Mouse (Mus musculus): Measurements from ENCODE around the gene Tmem128.

Gene Tmem128

GRCm38 (mm10) chr5:38277936-38278600 lies 18.1 kb downstream of the Tmem128 start:
- no peak for DNase-seq (ENCODE audit: low spot score in 2 of 2)

DNA sequence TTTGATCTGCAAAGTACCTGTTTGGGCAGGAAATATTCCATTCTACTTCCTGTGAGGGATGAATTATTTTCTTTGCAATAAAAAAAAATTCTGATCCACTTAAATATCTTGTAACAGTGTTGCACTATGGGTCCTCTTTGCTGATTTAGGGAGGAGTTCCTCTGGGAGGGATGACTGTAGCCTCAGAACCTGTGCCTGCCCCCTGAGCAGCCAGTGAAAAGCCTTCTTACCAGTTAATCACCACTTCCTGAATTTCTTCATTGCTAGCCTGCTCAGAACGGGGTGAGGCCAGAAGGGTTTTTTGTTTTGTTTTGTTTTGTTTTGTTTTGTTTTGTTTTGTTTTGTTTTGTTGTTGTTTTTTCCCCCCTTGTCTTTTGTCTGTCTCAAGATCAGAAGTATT lies 20.1 kb downstream of the Tmem128 start:
- DNase-seq (ENCODE audit: low spot score in 2 of 2) = no peak

- DNase-seq (ENCODE audit: low spot score in 2 of 2) = no peak
Observed at GRCm38 (mm10) chr5:38285724-38286123, 25.7 kb downstream of the Tmem128 start.

DNA sequence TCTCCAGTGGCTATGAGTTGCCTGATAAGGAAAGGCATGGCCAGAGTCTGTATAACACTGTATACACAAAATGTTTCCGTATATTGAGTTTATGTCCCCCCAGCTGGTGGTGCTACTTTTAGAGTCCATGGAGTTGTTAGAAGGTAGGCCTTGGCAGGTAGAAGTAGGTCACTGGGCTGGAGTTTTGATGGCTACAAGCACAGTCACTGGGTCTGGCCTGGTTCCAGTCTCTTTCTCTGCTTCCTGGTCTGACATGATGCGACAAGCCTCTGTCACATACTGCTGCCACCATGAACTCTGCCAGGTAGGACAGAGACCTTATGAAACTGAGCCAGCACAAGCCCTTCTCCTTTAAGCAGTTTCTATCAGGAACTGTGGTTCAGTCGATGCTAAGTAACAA lies 28.5 kb downstream of the Tmem128 start:
- no peak for DNase-seq (ENCODE audit: low spot score in 2 of 2)

GRCm38 (mm10) chr5:38301761-38302411 lies 41.9 kb downstream of the Tmem128 start:
- DNase-seq (ENCODE audit: low spot score in 2 of 2) = no peak

- no peak for DNase-seq (ENCODE audit: low spot score in 2 of 2)
Observed at GRCm38 (mm10) chr5:38302651-38303050, 42.7 kb downstream of the Tmem128 start.

- DNase-seq (ENCODE audit: low spot score in 2 of 2) = no peak
Observed at GRCm38 (mm10) chr5:38305241-38305640, 45.3 kb downstream of the Tmem128 start.

DNA sequence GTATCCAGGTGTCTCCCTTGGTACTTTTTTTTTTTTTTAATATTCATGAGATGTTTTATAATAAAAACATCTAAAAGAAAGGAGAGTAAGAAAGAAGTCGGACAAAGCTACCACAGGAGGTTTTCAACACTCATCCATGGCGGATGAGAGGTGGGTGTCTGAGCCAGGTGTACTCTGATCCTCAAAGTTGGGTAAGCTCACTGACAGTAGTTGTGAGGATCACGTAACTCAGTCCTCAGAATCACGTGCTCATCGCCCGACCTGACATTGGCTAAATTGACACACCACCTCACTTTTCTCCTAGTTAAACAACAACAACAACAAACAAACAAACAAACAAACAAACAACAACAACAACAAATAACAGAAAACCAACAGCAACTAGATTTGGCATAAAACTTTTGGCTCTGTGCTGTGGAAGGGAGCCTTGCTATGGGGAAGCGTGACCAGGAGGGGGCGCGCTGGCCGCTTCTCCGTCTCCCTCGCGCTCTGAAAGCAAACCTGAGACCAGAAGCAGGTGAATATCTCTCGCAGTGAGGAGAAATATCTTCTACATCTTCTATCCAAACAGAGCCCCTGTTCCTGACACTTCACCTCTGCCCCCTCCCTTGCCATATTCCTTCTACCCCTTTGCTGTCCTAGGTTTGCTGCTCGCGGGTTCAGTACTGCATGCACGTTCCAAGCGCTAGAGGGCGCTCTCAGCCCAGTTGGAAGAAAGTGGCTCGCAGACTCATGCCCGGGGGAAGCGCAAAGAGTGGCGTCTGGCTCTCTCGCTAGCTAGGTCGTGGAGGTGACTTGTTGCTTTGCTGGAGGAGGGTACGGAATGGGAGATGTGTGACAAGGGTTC lies 47.5 kb downstream of the Tmem128 start:
- DNase-seq (ENCODE audit: low spot score in 2 of 2) = peak; percentile 71 to 76

- peak; percentile 19 to 41 for DNase-seq (ENCODE audit: low spot score in 2 of 2)
Observed at GRCm38 (mm10) chr5:38308873-38309272, 48.9 kb downstream of the Tmem128 start.

DNA sequence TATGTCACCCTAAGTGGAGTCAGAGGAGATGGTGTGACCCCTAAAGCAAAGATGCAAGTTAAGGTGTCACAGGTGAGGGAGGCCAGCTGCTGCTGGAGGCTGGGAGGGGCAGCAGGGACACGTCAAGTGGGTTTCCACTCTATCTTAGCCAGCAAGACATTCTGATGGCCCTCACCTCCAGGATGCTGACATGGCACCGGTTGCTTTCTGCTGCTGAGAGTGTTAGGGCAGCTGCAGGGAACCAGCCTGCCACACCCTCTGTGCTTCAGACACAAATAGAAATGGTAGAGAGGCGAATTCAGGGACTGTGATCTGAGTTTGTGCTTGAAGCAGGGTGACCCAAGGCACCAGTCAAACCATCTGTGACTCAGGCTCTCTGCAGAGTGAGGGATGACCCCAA lies 49.8 kb downstream of the Tmem128 start:
- DNase-seq (ENCODE audit: low spot score in 2 of 2) = no peak
